Mouse (Mus musculus) forebrain, postnatal 0 days (tissue): ENCODE results near the gene 1700069L16Rik. TPM values are rescaled to one million over a fixed set of nuclear protein-coding genes. Genes with fewer than 3 reads are reported as not detected.

Experiments
- ATAC-seq: fragments of 200-750 bp; cut with Nextera tagmentation; 2 replicates; pipeline ENCODE4 v1.8.0; 2017; ENCODE audit warnings: mild to moderate bottlenecking, moderate library complexity
- DNase-seq: peaks from one replicate; pipeline ENCODE4 v3.0.0-alpha.2; 2015
- H3K27ac ChIP-seq: fragments of 300-500 bp; sonication (generic); 2 replicates; pipeline ENCODE4 v1.5.1; 2014; ENCODE audit warnings: low read depth, mild to moderate bottlenecking, antibody characterized with exemption, low read length, moderate library complexity, mixed read lengths
- H3K27me3 ChIP-seq: fragments of 300-500 bp; sonication (generic); 2 replicates; pipeline ENCODE4 v1.6.1; 2014; ENCODE audit warnings: mild to moderate bottlenecking, low read length, mixed read lengths; ENCODE audit not compliant: insufficient read depth
- H3K36me3 ChIP-seq: fragments of 300-500 bp; sonication (generic); 2 replicates; pipeline ENCODE4 v1.6.1; 2014; ENCODE audit warnings: mild to moderate bottlenecking, moderate library complexity; ENCODE audit not compliant: insufficient read depth
- H3K4me1 ChIP-seq: fragments of 300-500 bp; sonication (generic); 2 replicates; pipeline ENCODE4 v1.6.1; 2014; ENCODE audit warnings: antibody characterized with exemption; ENCODE audit not compliant: insufficient read depth
- H3K4me2 ChIP-seq: fragments of 300-500 bp; sonication (generic); 2 replicates; pipeline ENCODE4 v1.6.1; 2014; ENCODE audit warnings: low read depth, mild to moderate bottlenecking, moderate library complexity
- H3K4me3 ChIP-seq: fragments of 300-500 bp; sonication (generic); 2 replicates; pipeline ENCODE4 v1.5.1; 2014; ENCODE audit warnings: low read depth, low read length, mixed read lengths
- H3K9ac ChIP-seq: fragments of 300-500 bp; sonication (generic); 2 replicates; pipeline ENCODE4 v1.6.1; 2014; ENCODE audit warnings: mild to moderate bottlenecking
- H3K9me3 ChIP-seq: fragments of 300-500 bp; sonication (generic); 2 replicates; pipeline ENCODE4 v1.6.1; 2016; ENCODE audit warnings: low read length
- CTCF ChIP-seq: sonication (generic); IDR thresholded peaks from 2 replicates; pipeline ENCODE4 v1.5.1; 2016; ENCODE audit warnings: antibody characterized with exemption, control low read depth, low read depth
- WGBS: fragments of 180-500 bp; shearing (Covaris S2); extraction: QIAGEN DNeasy Blood & Tissue Kit; methylation state at CpG from one replicate; pipeline ENCODE4 v1.1.7; 2014; 5-methylcytosine and 5-hydroxymethylcytosine counted together
- polyA plus RNA-seq: library from polyadenylated mRNA; unstranded; fragments of >200 nt; fragmentation: Nextera tagmentation; extraction: Ambion mirVana; gene quantifications from 2 replicates; pipeline ENCODE4 v1.2.1, GENCODE M21; 2015
- total RNA-seq: library from RNA; depleted of rRNA; stranded (reverse); fragments of >200 nt; gene quantifications from 2 replicates; pipeline ENCODE4 v1.2.3, GENCODE M21; 2014

1700069L16Rik gene
- total and polyA plus RNA-seq, 2 experiments from 2014 or later, result not detected

- WGBS, result 91% methylated on average over 13 of the region's 13 CpGs
- Histone ChIP-seq H3K27me3 (no peaks in the 10 kb centered on the region), H3K9me3 (no peaks in the 10 kb centered on the region), H3K9ac (no peak overlapping the region), H3K4me3 (no peak overlapping the region), H3K4me2 (no peak overlapping the region), H3K36me3 (peaks cover 25% of the 10 kb centered on the region), H3K27ac (no peak overlapping the region), H3K4me1 (peaks cover 7% of the 10 kb centered on the region)
- no peak for TF ChIP-seq CTCF
- ATAC-seq, result no peak
- DNase-seq, result no peak
Measured at GRCm38 (mm10) chr5:113765641-113766526, 41.3 kb upstream of the 1700069L16Rik start.

GRCm38 (mm10) chr5:113764426-113764825 is 39.9 kb upstream of the 1700069L16Rik start:
- 92% methylated on average over 7 of the region's 7 CpGs for WGBS
- Histone ChIP-seq H3K27ac (no peak overlapping the region), H3K9ac (no peak overlapping the region), H3K4me3 (no peak overlapping the region), H3K27me3 (no peaks in the 10 kb centered on the region), H3K4me2 (no peak overlapping the region), H3K4me1 (no peaks in the 10 kb centered on the region), H3K9me3 (no peaks in the 10 kb centered on the region), H3K36me3 (peaks cover 39% of the 10 kb centered on the region)
- DNase-seq (no peak), ATAC-seq (no peak)
- no peak for TF ChIP-seq CTCF

GRCm38 (mm10) chr5:113761585-113761984 is 37.0 kb upstream of the 1700069L16Rik start:
- Histone ChIP-seq H3K9me3 (no peaks in the 10 kb centered on the region), H3K4me2 (no peak overlapping the region), H3K27me3 (no peaks in the 10 kb centered on the region), H3K36me3 (peaks cover 62% of the 10 kb centered on the region), H3K4me3 (no peak overlapping the region), H3K9ac (no peak overlapping the region), H3K4me1 (no peaks in the 10 kb centered on the region), H3K27ac (no peak overlapping the region)
- no peak for DNase-seq
- WGBS, result 94% methylated on average over 2 of the region's 2 CpGs
- ATAC-seq, result no peak
- TF ChIP-seq CTCF, result no peak

GRCm38 (mm10) chr5:113755347-113756030 is 30.9 kb upstream of the 1700069L16Rik start:
- no peak overlapping the region for H3K4me2 ChIP-seq
- DNase-seq, result no peak
- no peak for ATAC-seq
- 91% methylated on average over 15 of the region's 15 CpGs for WGBS
- H3K36me3 ChIP-seq, result peaks cover 98% of the 10 kb centered on the region
- TF ChIP-seq CTCF, result no peak
- H3K27me3 ChIP-seq, result no peaks in the 10 kb centered on the region
- H3K9ac ChIP-seq, result no peak overlapping the region
- H3K4me1 ChIP-seq, result no peaks in the 10 kb centered on the region
- no peak overlapping the region for H3K27ac ChIP-seq
- H3K9me3 ChIP-seq, result no peaks in the 10 kb centered on the region
- no peak overlapping the region for H3K4me3 ChIP-seq

GRCm38 (mm10) chr5:113751521-113752157 is 27.1 kb upstream of the 1700069L16Rik start:
- 87% methylated on average over 9 of the region's 9 CpGs for WGBS
- Histone ChIP-seq H3K9me3 (no peaks in the 10 kb centered on the region), H3K4me1 (no peaks in the 10 kb centered on the region), H3K4me3 (no peak overlapping the region), H3K9ac (no peak overlapping the region), H3K36me3 (peaks cover 97% of the 10 kb centered on the region), H3K4me2 (no peak overlapping the region), H3K27ac (no peak overlapping the region), H3K27me3 (no peaks in the 10 kb centered on the region)
- DNase-seq (no peak), ATAC-seq (no peak)
- TF ChIP-seq CTCF, result no peak

GRCm38 (mm10) chr5:113748556-113749331 is 24.2 kb upstream of the 1700069L16Rik start:
- WGBS, result 95% methylated on average over 13 of the region's 13 CpGs
- H3K27me3 ChIP-seq, result no peaks in the 10 kb centered on the region
- H3K4me3 ChIP-seq, result no peak overlapping the region

More at GRCm38 (mm10) chr5:113748556-113749331, 24.2 kb upstream of the 1700069L16Rik start:
- Histone ChIP-seq H3K36me3 (peaks cover 97% of the 10 kb centered on the region), H3K27ac (no peak overlapping the region), H3K4me2 (no peak overlapping the region), H3K4me1 (no peaks in the 10 kb centered on the region), H3K9ac (no peak overlapping the region), H3K9me3 (no peaks in the 10 kb centered on the region)
- no peak for TF ChIP-seq CTCF
- DNase-seq, result no peak
- ATAC-seq, result no peak
